Mouse (Mus musculus) kidney, postnatal 0 days (tissue): ENCODE data around the gene Glyctk. TPM values are rescaled to one million over a fixed set of nuclear protein-coding genes. Genes with fewer than 3 reads are reported as not detected.

Experiments
- ATAC-seq: fragments of 200-750 bp; cut with Nextera tagmentation; replicated peaks from 2 replicates; pipeline ENCODE4 v1.8.0; 2017; ENCODE audit warnings: low read depth, moderate number of reproducible peaks, moderate TSS enrichment, moderate library complexity; ENCODE audit not compliant: low FRiP score
- DNase-seq: peaks from one replicate; pipeline ENCODE4 v3.0.0-alpha.2; 2016; ENCODE audit warnings: low spot score
- H3K27ac ChIP-seq: fragments of 300-500 bp; sonication (generic); 2 replicates; pipeline ENCODE4 v1.5.1; 2014; ENCODE audit warnings: mild to moderate bottlenecking
- H3K27me3 ChIP-seq: fragments of 300-500 bp; sonication (generic); 2 replicates; pipeline ENCODE4 v1.6.1; 2014; ENCODE audit warnings: low read length, mixed read lengths; ENCODE audit not compliant: insufficient read depth
- H3K36me3 ChIP-seq: fragments of 300-500 bp; sonication (generic); 2 replicates; pipeline ENCODE4 v1.6.1; 2014; ENCODE audit warnings: low read length, mixed read lengths; ENCODE audit not compliant: insufficient read depth
- H3K4me1 ChIP-seq: fragments of 300-500 bp; sonication (generic); replicated peaks from 2 replicates; pipeline ENCODE4 v1.6.1; 2014; ENCODE audit warnings: antibody characterized with exemption, low read length, mixed read lengths; ENCODE audit not compliant: insufficient read depth
- H3K4me2 ChIP-seq: fragments of 300-500 bp; sonication (generic); 2 replicates; pipeline ENCODE4 v1.6.1; 2014; ENCODE audit warnings: mild to moderate bottlenecking, low read length, moderate library complexity, mixed read lengths
- H3K4me3 ChIP-seq: fragments of 300-500 bp; sonication (generic); replicated peaks from 2 replicates; pipeline ENCODE4 v1.5.1; 2014; ENCODE audit warnings: low read depth, low read length
- H3K9ac ChIP-seq: fragments of 300-500 bp; sonication (generic); 2 replicates; pipeline ENCODE4 v1.6.1; 2014; ENCODE audit warnings: low read depth, low read length
- H3K9me3 ChIP-seq: fragments of 300-500 bp; sonication (generic); replicated peaks from 2 replicates; pipeline ENCODE4 v1.6.1; 2016; ENCODE audit warnings: low read length, inconsistent platforms, mixed read lengths
- CTCF ChIP-seq: IDR thresholded peaks from 2 replicates; pipeline ENCODE4 v1.5.1; 2016; ENCODE audit warnings: antibody characterized with exemption, low read depth, mild to moderate bottlenecking, moderate library complexity
- WGBS: fragments of 180-500 bp; shearing (Covaris S2); extraction: QIAGEN DNeasy Blood & Tissue Kit; methylation state at CpG from one replicate; pipeline ENCODE4 v1.1.7; 2014; 5-methylcytosine and 5-hydroxymethylcytosine counted together
- polyA plus RNA-seq: library from polyadenylated mRNA; unstranded; fragments of >200 nt; fragmentation: Nextera tagmentation; extraction: Ambion mirVana; gene quantifications from 2 replicates; pipeline ENCODE4 v1.2.1, GENCODE M21; 2015

Glyctk gene
- polyA plus RNA-seq, 1 experiment from 2014 or later = 11.5 TPM

DNA sequence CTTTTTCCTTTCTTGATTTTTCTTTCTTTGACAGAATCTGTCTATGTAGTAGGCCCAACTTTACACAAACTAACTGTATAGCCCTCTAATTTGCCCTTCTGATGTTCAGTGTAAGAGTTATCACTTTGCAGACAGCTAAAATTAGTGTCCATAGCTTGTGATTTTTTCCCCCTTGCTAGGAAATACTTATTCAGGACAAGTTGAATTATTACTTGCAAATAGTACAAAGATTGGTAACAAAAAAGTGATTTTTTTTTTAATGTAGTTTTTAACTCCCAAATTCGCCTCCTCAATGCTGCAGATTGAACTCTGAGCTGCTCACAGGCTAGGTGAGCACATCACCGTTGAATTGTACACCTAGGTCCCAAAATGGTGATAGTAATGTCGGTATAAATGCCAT is 22.0 kb upstream of the Glyctk start:
- Histone ChIP-seq H3K4me3 (no peak overlapping the region), H3K36me3 (peaks cover 54% of the 10 kb centered on the region), H3K4me1 (0 out of 2 replicates have a peak, but pooled peaks cover 5% of the 10 kb centered on the region), H3K27ac (no peak overlapping the region), H3K27me3 (no peaks in the 10 kb centered on the region), H3K4me2 (no peak overlapping the region), H3K9me3 (no peaks in the 10 kb centered on the region), H3K9ac (no peak overlapping the region)
- DNase-seq (no peak), ATAC-seq (no peak)
- WGBS = 89% methylated on average over 3 of the region's 3 CpGs
- TF ChIP-seq CTCF = no peak

DNA sequence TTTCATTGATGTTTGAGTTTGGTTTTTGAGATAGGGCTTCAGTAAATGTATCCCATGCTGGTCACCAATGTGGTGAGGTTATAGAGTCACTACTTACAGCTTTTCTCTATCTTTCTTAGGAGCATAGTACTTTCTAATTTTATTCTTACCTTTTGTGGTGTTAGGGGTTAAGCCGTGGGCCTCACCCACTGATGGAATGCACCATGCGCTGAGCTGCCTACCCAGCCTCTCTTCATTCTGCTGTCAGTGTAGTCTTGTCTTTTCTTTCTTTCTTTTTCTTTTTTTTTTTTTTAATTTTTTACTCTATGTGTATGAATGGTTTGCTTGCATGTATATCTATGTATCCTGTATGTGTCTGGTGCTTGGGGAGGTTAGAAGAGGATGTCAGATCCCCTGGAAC is 21.5 kb upstream of the Glyctk start:
- H3K27ac ChIP-seq = no peak overlapping the region
- peaks cover 50% of the 10 kb centered on the region for H3K36me3 ChIP-seq
- WGBS = 80% methylated on average over 2 of the region's 2 CpGs
- H3K9ac ChIP-seq = no peak overlapping the region
- H3K4me1 ChIP-seq = 0 out of 2 replicates have a peak, but pooled peaks cover 5% of the 10 kb centered on the region
- H3K4me2 ChIP-seq = no peak overlapping the region
- no peak for ATAC-seq
- H3K4me3 ChIP-seq = no peak overlapping the region
- TF ChIP-seq CTCF = no peak
- H3K27me3 ChIP-seq = no peaks in the 10 kb centered on the region
- DNase-seq = no peak
- H3K9me3 ChIP-seq = no peaks in the 10 kb centered on the region

DNA sequence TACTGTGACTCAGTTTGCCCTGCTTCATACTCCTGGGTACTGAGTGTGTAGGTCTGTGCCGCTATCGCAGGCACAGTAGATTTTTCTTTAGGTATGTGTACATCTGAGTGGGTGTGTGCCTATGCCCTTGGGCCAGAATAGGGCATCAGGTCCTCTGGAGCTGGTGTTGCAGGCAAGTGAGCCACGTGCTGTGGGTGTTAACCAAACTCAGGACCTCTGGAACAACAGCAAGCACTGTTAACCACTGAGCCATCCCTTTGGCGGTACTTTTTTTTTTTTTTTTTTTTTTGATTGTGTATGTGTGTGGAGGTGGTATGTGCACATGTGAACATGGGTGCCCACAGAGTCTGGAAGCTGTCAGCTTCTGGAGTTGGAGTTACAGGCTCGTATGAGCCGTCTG is 19.9 kb upstream of the Glyctk start:
- Histone ChIP-seq H3K27ac (no peak overlapping the region), H3K9ac (no peak overlapping the region), H3K4me1 (peaks cover 18% of the 10 kb centered on the region; the same call in 1 of the 2 replicates), H3K27me3 (no peaks in the 10 kb centered on the region), H3K36me3 (peaks cover 34% of the 10 kb centered on the region), H3K9me3 (no peaks in the 10 kb centered on the region), H3K4me3 (no peak overlapping the region), H3K4me2 (no peak overlapping the region)
- DNase-seq = no peak
- WGBS = 78% methylated on average over 6 of the region's 6 CpGs
- TF ChIP-seq CTCF = no peak
- no peak for ATAC-seq

DNA sequence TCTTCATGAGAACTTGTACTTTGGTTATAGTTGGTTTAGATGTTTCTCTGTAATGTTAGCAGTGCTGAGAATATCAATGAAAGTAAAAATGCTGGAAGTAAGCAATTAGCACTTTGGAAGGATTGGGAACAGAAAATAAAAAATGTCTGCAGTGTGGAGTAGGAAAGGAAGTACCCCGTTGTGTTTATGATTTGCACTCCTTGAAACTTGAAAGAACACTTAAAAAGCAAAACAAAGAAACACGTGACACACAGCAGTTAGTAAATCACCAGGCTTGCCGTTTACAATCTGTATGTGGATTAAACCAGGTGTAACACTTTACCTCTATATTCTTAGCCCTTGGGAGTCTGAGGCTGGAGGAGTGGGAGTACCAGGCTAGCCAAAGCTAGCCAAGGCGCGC is 18.8 kb upstream of the Glyctk start:
- Histone ChIP-seq H3K9me3 (no peaks in the 10 kb centered on the region), H3K4me3 (no peak overlapping the region), H3K9ac (no peak overlapping the region), H3K27me3 (no peaks in the 10 kb centered on the region), H3K4me2 (no peak overlapping the region), H3K36me3 (peaks cover 27% of the 10 kb centered on the region), H3K27ac (no peak overlapping the region), H3K4me1 (peaks cover 18% of the 10 kb centered on the region; the same call in 1 of the 2 replicates)
- no peak for DNase-seq
- TF ChIP-seq CTCF = no peak
- 59% methylated on average over 5 of the region's 5 CpGs for WGBS
- no peak for ATAC-seq

DNA sequence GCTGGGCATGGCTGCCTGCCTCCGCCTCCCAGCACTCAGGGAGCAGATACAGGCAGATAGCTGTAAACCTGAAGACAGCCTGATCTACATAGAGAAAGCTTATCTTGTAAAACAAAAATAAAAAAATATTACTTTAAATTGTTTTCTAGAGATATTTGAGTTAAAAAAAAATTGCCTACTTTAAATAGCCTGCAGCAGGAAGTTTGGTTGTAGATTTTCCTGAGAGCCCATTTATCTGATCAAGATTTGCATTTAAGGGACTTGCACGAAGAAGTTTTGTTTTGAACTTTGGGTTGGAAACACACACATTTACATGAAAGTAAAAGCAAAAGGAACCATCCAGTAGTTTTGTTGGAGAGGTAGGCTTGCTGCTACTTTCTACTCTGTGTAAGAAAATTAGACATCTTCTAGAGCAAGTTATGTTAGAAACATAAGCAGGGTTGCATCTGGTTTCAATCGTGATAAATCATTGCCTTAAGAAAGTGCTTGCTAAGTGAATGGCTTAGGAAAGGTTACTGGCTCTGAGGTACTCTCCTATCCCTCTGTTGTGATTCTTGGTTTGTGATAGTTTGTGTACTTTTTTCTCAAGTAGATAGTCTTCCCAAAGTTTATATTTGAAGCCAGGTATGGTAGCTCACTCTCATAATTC is 17.7 kb upstream of the Glyctk start:
- no peaks in the 10 kb centered on the region for H3K9me3 ChIP-seq
- ATAC-seq (no peak), DNase-seq (peak; percentile 41)
- no peak overlapping the region for H3K9ac ChIP-seq
- no peak overlapping the region for H3K27ac ChIP-seq
- H3K4me1 ChIP-seq = peaks cover 18% of the 10 kb centered on the region; the same call in 1 of the 2 replicates
- H3K36me3 ChIP-seq = peaks cover 17% of the 10 kb centered on the region
- 0 out of 2 replicates have a peak overlapping the region, but pooled peaks have one; percentile 4 for H3K4me2 ChIP-seq
- H3K27me3 ChIP-seq = no peaks in the 10 kb centered on the region
- no peak for TF ChIP-seq CTCF
- WGBS = 43% methylated on average over 3 of the region's 3 CpGs
- H3K4me3 ChIP-seq = no peak overlapping the region

DNA sequence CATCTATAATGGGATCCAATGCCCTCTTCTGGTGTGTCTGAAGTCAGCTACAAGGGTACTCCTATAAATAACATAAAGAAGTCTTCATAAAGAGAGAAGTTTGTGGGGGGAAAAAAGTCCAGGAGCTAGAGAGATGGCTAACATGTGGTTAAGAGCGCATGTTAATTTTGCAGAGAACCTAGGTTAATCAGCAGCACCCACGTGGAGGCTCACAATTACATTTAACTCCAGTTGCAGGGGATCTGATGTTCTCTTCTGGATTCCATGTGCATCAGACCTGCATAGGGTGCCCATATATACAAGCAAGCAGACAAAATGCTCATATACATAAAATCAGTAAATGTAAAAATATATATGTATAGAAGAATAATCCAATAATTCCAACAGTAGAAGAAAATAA is 15.4 kb upstream of the Glyctk start:
- Histone ChIP-seq H3K4me2 (peak overlapping the region; percentile 70), H3K36me3 (peaks cover 3% of the 10 kb centered on the region; the same call in 1 of the 2 replicates), H3K4me3 (no peak overlapping the region; the same call in 1 of the 2 replicates), H3K27ac (no peak overlapping the region), H3K27me3 (no peaks in the 10 kb centered on the region), H3K9ac (no peak overlapping the region), H3K9me3 (no peaks in the 10 kb centered on the region), H3K4me1 (peaks cover 24% of the 10 kb centered on the region; the same call in 1 of the 2 replicates)
- no peak for ATAC-seq
- DNase-seq = no peak
- no peak for TF ChIP-seq CTCF
- 44% methylated on average over 2 of the region's 2 CpGs for WGBS
